Mouse (Mus musculus) thymus, adult 2 months (tissue): Measurements from ENCODE around the gene Trpm5.

Experiments used
- CTCF ChIP-seq: fragments of 200-500 bp; IDR thresholded peaks from 2 replicates; pipeline ENCODE4 v1.5.1; 2012; ENCODE audit warnings: mild to moderate bottlenecking, control low read depth, low read length, moderate library complexity, borderline replicate concordance; ENCODE audit not compliant: control insufficient read depth, poor library complexity, insufficient read depth; ENCODE audit errors: extremely low read depth
- POLR2A ChIP-seq: fragments of 200-500 bp; IDR thresholded peaks from 2 replicates; pipeline ENCODE4 v1.6.1; 2012; ENCODE audit warnings: mild to moderate bottlenecking, low read length, control low read depth, moderate library complexity; ENCODE audit not compliant: control insufficient read depth, poor library complexity, insufficient read depth; ENCODE audit errors: extremely low read depth

DNA sequence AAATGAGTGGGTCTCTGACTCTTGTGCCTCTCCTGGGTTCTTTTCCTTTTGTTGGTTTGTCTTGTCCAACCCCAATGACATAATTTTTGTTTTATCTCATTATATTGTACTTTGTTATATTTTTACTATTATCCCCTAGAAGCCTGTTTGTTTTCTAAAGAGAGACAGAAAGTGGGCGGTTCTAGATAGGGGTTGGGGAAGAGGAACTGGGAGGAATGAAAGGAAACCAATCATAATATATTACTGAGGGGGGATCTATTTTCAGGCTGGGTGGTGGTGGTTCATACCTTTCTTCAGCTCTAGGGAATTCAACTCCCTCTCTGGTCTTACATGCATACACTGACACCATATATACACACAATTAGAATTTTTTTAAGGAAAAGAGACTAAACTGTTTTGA is 70.1 kb downstream of the Trpm5 start:
- TF ChIP-seq POLR2A = no peak
- no peak for TF ChIP-seq CTCF
